In genomic region chr15:21008969-21009368, GRCm38 (mm10) we compare ENCODE assay signal across 11 mouse cellular contexts.
A peak's percentile ranks its signal among the peaks of the same experiment; 100 is the strongest.
DNase-seq lines count a peak whose midpoint lies in the region; ATAC-seq lines count a peak whose summit lies in the region.
"Had no signal": no experiment of that assay in that cellular context is flagged by ENCODE, and none has a peak within 500 bp of the region (broad histone marks: within the 10 kb centered on the region; RNA-seq: fewer than 3 reads in every experiment).

No protein-coding gene starts in this region.

- H3K4me2 ChIP-seq in forebrain, embryonic 13.5 days, result no peak overlapping the region
- no peak overlapping the region for H3K4me2 ChIP-seq in hindbrain, embryonic 15.5 days
- H3K4me2 ChIP-seq: liver, embryonic 15.5 days had no signal

- no peaks in the 10 kb centered on the region for H3K36me3 ChIP-seq in forebrain, embryonic 13.5 days (ENCODE audit: poor library complexity, severe bottlenecking)
- no peaks in the 10 kb centered on the region for H3K36me3 ChIP-seq in hindbrain, embryonic 15.5 days
- H3K36me3 ChIP-seq: liver, embryonic 15.5 days had no signal

- no peaks in the 10 kb centered on the region for H3K27me3 ChIP-seq in forebrain, embryonic 13.5 days
- no peaks in the 10 kb centered on the region for H3K27me3 ChIP-seq in hindbrain, embryonic 15.5 days
- H3K27me3 ChIP-seq: liver, embryonic 15.5 days had no signal

- H3K4me3 ChIP-seq in forebrain, embryonic 13.5 days, result no peak overlapping the region
- H3K4me3 ChIP-seq in hindbrain, embryonic 15.5 days, result no peak overlapping the region
- H3K4me3 ChIP-seq: liver, embryonic 15.5 days had no signal

- H3K27ac ChIP-seq in forebrain, embryonic 13.5 days, result no peak overlapping the region
- H3K27ac ChIP-seq in hindbrain, embryonic 15.5 days (replicated peaks), result peak overlapping the region; percentile 42; the same call in 1 of the 2 replicates
- H3K27ac ChIP-seq: liver, embryonic 15.5 days had no signal

- no peaks in the 10 kb centered on the region for H3K9me3 ChIP-seq in forebrain, embryonic 13.5 days (replicated peaks)
- no peaks in the 10 kb centered on the region for H3K9me3 ChIP-seq in hindbrain, embryonic 15.5 days
- H3K9me3 ChIP-seq: liver, embryonic 15.5 days had no signal

- peaks cover 4% of the 10 kb centered on the region for H3K4me1 ChIP-seq in forebrain, embryonic 13.5 days
- H3K4me1 ChIP-seq in hindbrain, embryonic 15.5 days (replicated peaks), result no peaks in the 10 kb centered on the region
- H3K4me1 ChIP-seq: liver, embryonic 15.5 days had no signal

- peak; percentile 51 for ATAC-seq in forebrain, embryonic 13.5 days
- 0 out of 2 replicates have a peak, but pooled peaks have one; percentile 23 for ATAC-seq in hindbrain, embryonic 15.5 days (ENCODE audit: low FRiP score, low read depth)

- DNase-seq in heart, adult 11 months, result peak; percentile 86
- DNase-seq in heart, postnatal 25 days (ENCODE audit: low spot score), result no peak
- DNase-seq in adrenal gland, adult 8-10 months, result peak; percentile 28
- no peak for DNase-seq in adipocyte (ENCODE audit: low spot score)
- DNase-seq in left cerebral cortex, adult 9 months (ENCODE audit: low spot score in 2 of 2), result no peak
- DNase-seq in left cerebral cortex, adult 18-20 months (ENCODE audit: low spot score in 2 of 2), result no peak
- DNase-seq: cerebellum, postnatal 36 days; right cerebral cortex, adult 18-20 months had no signal

- WGBS in forebrain, embryonic 13.5 days, result 44% methylated on average over 3 of the region's 3 CpGs
- 34% methylated on average over 3 of the region's 3 CpGs for WGBS in hindbrain, embryonic 15.5 days

- H3K9ac ChIP-seq in forebrain, embryonic 13.5 days, result no peak overlapping the region
- H3K9ac ChIP-seq in hindbrain, embryonic 15.5 days, result no peak overlapping the region
- H3K9ac ChIP-seq: liver, embryonic 15.5 days had no signal

- intact Hi-C loops in heart, postnatal 25 days (cut with DNase I), result no loop called here

Comparison
In these comparisons a context has a peak if more than half of its experiments do, and no peak if none do; other contexts are left out.
1. DNase-seq: peak in heart, adult 11 months (single experiment) and adrenal gland, adult 8-10 months (single experiment); none in heart, postnatal 25 days (single experiment), adipocyte (single experiment), left cerebral cortex, adult 9 months (0 of 2) and left cerebral cortex, adult 18-20 months (0 of 2).